ENCODE assay signal across 8 mouse cellular contexts in genomic region chr14:59597398-59598259, GRCm38 (mm10). TPM values are rescaled to one million over a fixed set of nuclear protein-coding genes. Genes with fewer than 3 reads are reported as not detected.
A peak's percentile ranks its signal among the peaks of the same experiment; 100 is the strongest.
DNase-seq lines count a peak whose midpoint lies in the region; ATAC-seq lines count a peak whose summit lies in the region.

Cdadc1 (minus strand) TSS chr14:59597959.

- H3K36me3 ChIP-seq in hindbrain, embryonic 16.5 days (ENCODE audit: control insufficient read depth, insufficient read depth, low read length) = 0 out of 2 replicates have a peak, but pooled peaks cover 2% of the 10 kb centered on the region
- H3K36me3 ChIP-seq in macrophage (ENCODE audit: inconsistent target) = no peaks in the 10 kb centered on the region

- H3K9me3 ChIP-seq in hindbrain, embryonic 16.5 days (ENCODE audit: control insufficient read depth, low read length) = no peaks in the 10 kb centered on the region

- peaks cover 36% of the 10 kb centered on the region for H3K79me2 ChIP-seq in macrophage (ENCODE audit: inconsistent target)

- peak; percentile 94 for DNase-seq in T-cell, adult 2 months (ENCODE audit: low spot score)
- peak; percentile 97 to 99 for DNase-seq in cerebellum, postnatal 36 days
- DNase-seq in frontal cortex, postnatal 36 days (ENCODE audit: low spot score in 2 of 2) = peak; percentile 97 to 99
- peak; percentile 97 to 98 for DNase-seq in left cerebral cortex, adult 18-20 months (ENCODE audit: low spot score in 2 of 2)
- peak; percentile 96 for DNase-seq in right cerebral cortex, adult 18-20 months
- peak; percentile 91 for DNase-seq in urinary bladder, postnatal 10 days (ENCODE audit: low spot score)

- ATAC-seq in hindbrain, embryonic 16.5 days = peak; percentile 95

- no peaks in the 10 kb centered on the region for H3K27me3 ChIP-seq in hindbrain, embryonic 16.5 days (replicated peaks; ENCODE audit: control insufficient read depth, insufficient read depth, low read length)

- peak within 1 kb of the TSS; percentile 95 for H3K4me3 ChIP-seq in hindbrain, embryonic 16.5 days (ENCODE audit: low read length)
- peak within 1 kb of the TSS; percentile 72 for H3K4me3 ChIP-seq in macrophage (ENCODE audit: inconsistent target)

- peak within 1 kb of the TSS; percentile 92 for H3K9ac ChIP-seq in hindbrain, embryonic 16.5 days (ENCODE audit: low read depth, low read length)

- peak within 1 kb of the TSS; percentile 96 for H3K4me2 ChIP-seq in hindbrain, embryonic 16.5 days (ENCODE audit: low read length)

- 0% methylated on average over 38 of the region's 48 CpGs for WGBS in hindbrain, embryonic 16.5 days
- under 1% methylated on average over 45 of the region's 48 CpGs for WGBS in macrophage (ENCODE audit: missing documents)

- peak within 1 kb of the TSS; percentile 79 for H3K27ac ChIP-seq in hindbrain, embryonic 16.5 days (ENCODE audit: low read depth, low read length)
- H3K27ac ChIP-seq in macrophage = peak within 1 kb of the TSS; percentile 57

- H3K4me1 ChIP-seq in hindbrain, embryonic 16.5 days (ENCODE audit: control insufficient read depth, insufficient read depth, low read depth, low read length) = peaks cover 8% of the 10 kb centered on the region

RNA-seq across cellular contexts. Expression of gene Cdadc1, which starts in this region (rescaled TPM):
- 26.3 and 32.3 TPM in 2 replicates for polyA plus RNA-seq in hindbrain, embryonic 16.5 days (2015; fragmentation: Nextera tagmentation; extraction: Ambion mirVana)
- 10 to 100 TPM; 66.5 to 69.9 TPM for total RNA-seq in left cerebral cortex, adult 18-20 months (2021)
- total RNA-seq in macrophage (2018; cell fraction: chromatin; rRNA removed) = 10 to 100 TPM; 15.3 to 76.2 (median 38.5) TPM
- 10 to 100 TPM; 11.4 to 26.3 (median 15.7) TPM for total RNA-seq in macrophage (2018; cell fraction: cytosol; rRNA removed)
- 10 to 100 TPM in 24 of 26 experiments, 1 to 10 TPM in 2; 9.1 to 53.7 (median 21.6) TPM for total RNA-seq in macrophage (2018; cell fraction: nucleus; rRNA removed)
- polyA plus RNA-seq in macrophage (2018) = 18.8 to 30.0 TPM (median 23.7 TPM) in 3 replicates

Comparison
In these comparisons a context has a peak if more than half of its experiments do, and no peak if none do; other contexts are left out.
1. Peak in every context shown above with its lines: DNase-seq, ATAC-seq, H3K4me3 ChIP-seq and H3K27ac ChIP-seq.